Mouse (Mus musculus) neural tube, embryonic 14.5 days (tissue): ENCODE data around the gene Gga3. TPM values are rescaled to one million over a fixed set of nuclear protein-coding genes. Genes with fewer than 3 reads are reported as not detected.
A peak's percentile ranks its signal among the peaks of the same experiment; 100 is the strongest.

Experiments
- ATAC-seq: fragments of 200-750 bp; cut with Nextera tagmentation; 2 replicates; pipeline ENCODE4 v1.8.0; 2017; ENCODE audit warnings: low read depth, mild to moderate bottlenecking, moderate TSS enrichment, moderate library complexity
- H3K27ac ChIP-seq: fragments of 300-500 bp; sonication (generic); 2 replicates; pipeline ENCODE4 v1.5.1; 2014; ENCODE audit warnings: low read depth, mild to moderate bottlenecking, control low read depth, low read length, moderate library complexity, mixed read lengths
- H3K27me3 ChIP-seq: fragments of 300-500 bp; sonication (generic); 2 replicates; pipeline ENCODE4 v1.6.1; 2014; ENCODE audit warnings: low read length; ENCODE audit not compliant: control insufficient read depth, insufficient read depth
- H3K36me3 ChIP-seq: fragments of 300-500 bp; sonication (generic); 2 replicates; pipeline ENCODE4 v1.6.1; 2014; ENCODE audit warnings: low read length, mixed read lengths; ENCODE audit not compliant: control insufficient read depth, insufficient read depth
- H3K4me1 ChIP-seq: fragments of 300-500 bp; sonication (generic); 2 replicates; pipeline ENCODE4 v1.6.1; 2014; ENCODE audit warnings: low read length; ENCODE audit not compliant: control insufficient read depth, insufficient read depth
- H3K4me2 ChIP-seq: fragments of 300-500 bp; sonication (generic); 2 replicates; pipeline ENCODE4 v1.6.1; 2014; ENCODE audit warnings: mild to moderate bottlenecking, low read depth, low read length, control low read depth
- H3K4me3 ChIP-seq: fragments of 300-500 bp; sonication (generic); 2 replicates; pipeline ENCODE4 v1.5.1; 2014; ENCODE audit warnings: low read depth, low read length, control low read depth, mixed read lengths
- H3K9ac ChIP-seq: fragments of 300-500 bp; sonication (generic); replicated peaks from 2 replicates; pipeline ENCODE4 v1.6.1; 2014; ENCODE audit warnings: low read depth, mild to moderate bottlenecking, control low read depth, low read length, mixed read lengths
- H3K9me3 ChIP-seq: fragments of 300-500 bp; sonication (generic); 2 replicates; pipeline ENCODE4 v1.6.1; 2016; ENCODE audit warnings: low read length; ENCODE audit not compliant: control insufficient read depth
- WGBS: fragments of 180-500 bp; shearing (Covaris S2); extraction: QIAGEN DNeasy Blood & Tissue Kit; methylation state at CpG from one replicate; pipeline ENCODE4 v1.1.7; 2014; 5-methylcytosine and 5-hydroxymethylcytosine counted together
- polyA plus RNA-seq: library from polyadenylated mRNA; unstranded; fragments of >200 nt; fragmentation: Nextera tagmentation; extraction: Ambion mirVana; gene quantifications from 2 replicates; pipeline ENCODE4 v1.2.1, GENCODE M21; 2014

The Gga3 gene
- polyA plus RNA-seq, 1 experiment from 2014 or later: 35.2 TPM

GRCm38 (mm10) chr11:115590526-115591075 is 13.2 kb downstream of the Gga3 start:
- Histone ChIP-seq H3K27me3 (no peaks in the 10 kb centered on the region), H3K9ac (no peak overlapping the region), H3K9me3 (no peaks in the 10 kb centered on the region), H3K36me3 (peaks cover 83% of the 10 kb centered on the region), H3K27ac (no peak overlapping the region), H3K4me1 (no peaks in the 10 kb centered on the region), H3K4me3 (no peak overlapping the region), H3K4me2 (no peak overlapping the region)
- no peak for ATAC-seq
- WGBS: 91% methylated on average over 2 of the region's 2 CpGs

GRCm38 (mm10) chr11:115587984-115588383 is 15.9 kb downstream of the Gga3 start:
- H3K4me3 ChIP-seq: no peak overlapping the region
- 86% methylated on average over 9 of the region's 9 CpGs for WGBS
- no peaks in the 10 kb centered on the region for H3K27me3 ChIP-seq
- H3K4me1 ChIP-seq: no peaks in the 10 kb centered on the region
- ATAC-seq: no peak
- H3K9ac ChIP-seq: no peak overlapping the region
- H3K36me3 ChIP-seq: peaks cover 89% of the 10 kb centered on the region
- no peak overlapping the region for H3K4me2 ChIP-seq
- H3K9me3 ChIP-seq: no peaks in the 10 kb centered on the region
- no peak overlapping the region for H3K27ac ChIP-seq

DNA sequence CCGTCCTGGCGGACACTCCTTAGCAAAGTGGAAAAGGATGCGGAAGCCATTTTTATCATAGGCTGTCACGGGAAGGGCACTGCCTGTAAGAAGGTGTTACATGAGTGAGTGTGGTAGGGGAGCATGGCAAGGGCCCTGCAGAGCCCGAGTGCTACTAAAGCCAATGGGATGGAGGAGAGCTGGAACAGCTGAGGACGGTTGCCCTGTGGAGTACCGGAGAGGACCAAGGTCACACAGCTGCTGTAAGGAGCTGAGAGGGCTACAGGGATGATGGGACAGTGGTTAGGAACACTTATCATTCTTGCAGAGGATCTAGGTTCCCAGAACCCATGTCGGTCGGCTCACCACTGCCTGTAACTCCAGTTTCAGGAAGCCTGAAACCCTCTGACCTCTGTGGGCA is 17.4 kb downstream of the Gga3 start:
- 95% methylated on average over 9 of the region's 9 CpGs for WGBS
- Histone ChIP-seq H3K4me2 (no peak overlapping the region), H3K9me3 (no peaks in the 10 kb centered on the region), H3K9ac (no peak overlapping the region), H3K27me3 (no peaks in the 10 kb centered on the region), H3K27ac (no peak overlapping the region), H3K4me1 (no peaks in the 10 kb centered on the region), H3K4me3 (no peak overlapping the region), H3K36me3 (peaks cover 90% of the 10 kb centered on the region)
- ATAC-seq: no peak

- H3K27me3 ChIP-seq: no peaks in the 10 kb centered on the region
- peaks cover 88% of the 10 kb centered on the region for H3K36me3 ChIP-seq
- H3K4me1 ChIP-seq: no peaks in the 10 kb centered on the region
- no peak overlapping the region for H3K9ac ChIP-seq
- H3K4me2 ChIP-seq: no peak overlapping the region
- no peak overlapping the region for H3K4me3 ChIP-seq
- no peak overlapping the region for H3K27ac ChIP-seq
- 94% methylated on average over 7 of the region's 7 CpGs for WGBS
- no peak for ATAC-seq
- H3K9me3 ChIP-seq: no peaks in the 10 kb centered on the region
These were observed 18.2 kb downstream of the Gga3 start for GRCm38 (mm10) chr11:115585573-115586100.

DNA sequence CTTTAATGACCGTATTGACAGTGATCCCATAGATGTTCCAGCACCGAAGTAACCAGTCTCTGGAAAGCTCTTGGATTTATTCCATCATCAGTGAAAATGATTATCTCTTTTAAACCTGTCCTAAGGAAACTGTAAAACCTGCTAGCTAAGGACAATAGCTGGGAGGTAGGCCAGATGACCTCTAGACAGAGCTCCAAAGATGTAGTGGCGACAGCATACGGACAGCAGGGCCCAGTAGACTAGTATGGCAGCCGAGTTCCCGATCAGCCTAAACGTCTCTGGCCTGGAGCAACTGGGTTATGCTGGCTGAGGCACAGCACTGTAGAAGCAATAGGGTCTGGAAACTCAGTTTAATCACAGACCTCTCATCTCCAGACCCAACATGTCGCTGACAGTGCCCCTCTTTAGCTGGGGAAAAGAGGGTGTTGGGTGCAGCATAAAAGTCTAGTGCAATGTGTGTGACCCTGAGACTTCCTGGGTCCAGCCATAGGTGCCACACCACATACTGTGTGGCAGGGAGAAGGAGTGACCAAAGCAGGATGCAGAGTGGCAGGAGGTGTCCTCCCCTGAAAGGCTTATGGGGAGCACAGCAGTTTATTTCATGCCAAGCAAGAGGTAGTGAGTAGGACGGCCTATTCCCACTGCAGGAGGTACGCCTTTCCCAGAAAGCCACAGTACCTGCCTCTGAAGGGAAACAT is 19.3 kb downstream of the Gga3 start:
- no peak overlapping the region for H3K4me2 ChIP-seq
- no peaks in the 10 kb centered on the region for H3K4me1 ChIP-seq
- peaks cover 77% of the 10 kb centered on the region for H3K36me3 ChIP-seq
- H3K27me3 ChIP-seq: no peaks in the 10 kb centered on the region
- H3K9me3 ChIP-seq: no peaks in the 10 kb centered on the region
- 90% methylated on average over 10 of the region's 10 CpGs for WGBS
- ATAC-seq: no peak
- no peak overlapping the region for H3K9ac ChIP-seq
- no peak overlapping the region for H3K27ac ChIP-seq
- H3K4me3 ChIP-seq: no peak overlapping the region

GRCm38 (mm10) chr11:115582913-115583606 is 20.8 kb downstream of the Gga3 start:
- Histone ChIP-seq H3K4me3 (no peak overlapping the region), H3K9ac (no peak overlapping the region), H3K4me1 (no peaks in the 10 kb centered on the region), H3K9me3 (no peaks in the 10 kb centered on the region), H3K36me3 (peaks cover 75% of the 10 kb centered on the region), H3K27me3 (no peaks in the 10 kb centered on the region), H3K27ac (no peak overlapping the region), H3K4me2 (no peak overlapping the region)
- WGBS: 81% methylated on average over 10 of the region's 10 CpGs
- no peak for ATAC-seq

DNA sequence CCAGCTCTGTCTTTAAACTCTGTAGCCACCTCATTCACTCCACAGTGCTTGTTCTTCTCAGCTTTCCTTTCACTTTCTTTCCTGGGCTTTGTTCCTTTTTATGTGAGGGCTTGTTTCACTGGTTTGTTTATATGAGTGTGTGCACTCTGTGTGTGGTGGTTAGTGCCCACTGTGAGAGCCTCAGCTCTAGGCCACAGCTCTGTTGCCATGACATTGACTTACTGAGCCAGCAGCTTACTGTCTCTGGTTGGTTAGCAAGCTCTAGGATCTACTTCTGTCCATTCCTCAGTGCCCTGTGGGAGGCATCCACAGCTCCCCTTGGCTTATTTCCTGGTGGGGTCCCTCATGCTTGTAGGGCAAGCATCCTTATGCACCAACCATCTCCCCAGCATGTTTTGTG is 24.8 kb downstream of the Gga3 start:
- no peaks in the 10 kb centered on the region for H3K9me3 ChIP-seq
- H3K4me2 ChIP-seq: no peak overlapping the region
- no peak overlapping the region for H3K9ac ChIP-seq
- no peaks in the 10 kb centered on the region for H3K27me3 ChIP-seq
- no peak for ATAC-seq
- H3K4me1 ChIP-seq: no peaks in the 10 kb centered on the region
- H3K36me3 ChIP-seq: peaks cover 41% of the 10 kb centered on the region
- no peak overlapping the region for H3K4me3 ChIP-seq
- no peak overlapping the region for H3K27ac ChIP-seq

- 24% methylated on average over 7 of the region's 7 CpGs for WGBS
- Histone ChIP-seq H3K4me2 (peak overlapping the region; percentile 80), H3K27me3 (no peaks in the 10 kb centered on the region), H3K27ac (no peak overlapping the region), H3K4me1 (peaks cover 7% of the 10 kb centered on the region; the same call in 1 of the 2 replicates), H3K36me3 (peaks cover 21% of the 10 kb centered on the region; the same call in 1 of the 2 replicates), H3K4me3 (peak overlapping the region; percentile 61), H3K9me3 (no peaks in the 10 kb centered on the region), H3K9ac (peak overlapping the region; percentile 72)
- no peak for ATAC-seq
These were observed 38.9 kb downstream of the Gga3 start for GRCm38 (mm10) chr11:115564961-115565360.
